7 mouse cellular contexts compared by ENCODE assay signal in the genomic region with DNA sequence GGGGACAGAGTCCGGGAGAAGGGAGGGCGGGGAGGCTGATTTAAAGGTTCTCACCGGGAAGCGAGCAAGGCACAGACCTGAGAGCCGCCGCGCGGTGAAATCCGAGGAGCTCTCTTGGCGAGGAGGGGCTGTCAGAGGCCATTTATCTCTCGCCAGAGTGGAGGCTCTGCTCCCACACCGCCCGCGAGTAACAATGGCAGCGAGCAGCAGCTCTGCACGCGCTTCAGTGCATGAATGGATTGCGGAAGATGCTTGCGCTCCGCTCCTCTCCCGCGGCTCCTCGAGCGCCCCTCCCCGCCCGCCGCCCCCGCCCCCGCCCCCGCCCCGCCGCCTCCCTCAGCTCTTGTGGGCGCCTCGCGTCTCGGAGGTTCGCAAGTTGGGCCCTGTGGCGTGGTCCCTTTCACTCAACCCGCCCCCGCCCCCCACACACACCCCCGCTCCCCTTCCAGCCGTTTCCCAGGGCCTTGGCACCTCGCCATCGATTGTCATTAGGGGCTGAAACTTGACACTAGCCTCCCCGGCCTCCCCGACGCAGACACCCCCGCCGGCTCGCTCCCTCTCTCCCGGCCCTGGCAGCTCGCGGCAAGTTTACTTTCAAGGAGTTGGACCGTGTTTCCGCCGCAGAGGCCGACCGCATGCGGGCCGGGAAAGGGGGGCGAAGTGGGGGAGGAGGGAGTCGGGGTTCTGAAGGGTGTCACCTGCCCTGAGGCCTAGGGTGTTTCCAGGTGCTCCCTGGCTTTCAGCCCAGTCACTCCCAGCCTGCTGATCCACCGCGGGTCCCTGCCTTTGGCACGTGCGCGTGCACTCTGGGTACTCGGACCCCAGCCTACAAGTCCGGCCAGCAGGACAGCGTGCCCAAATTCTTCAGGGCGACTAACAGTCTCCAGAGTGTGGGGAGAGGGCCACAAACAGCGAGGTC. TPM values are rescaled to one million over a fixed set of nuclear protein-coding genes. Genes with fewer than 3 reads are reported as not detected.
DNase-seq lines count a peak whose midpoint lies in the region; ATAC-seq and TF ChIP-seq lines count a peak whose summit lies in the region.

No protein-coding gene starts in this region.

- DNase-seq in B cell, adult 2 months: peak; percentile 59 to 63
- peak; percentile 68 to 72 for DNase-seq in heart, postnatal 14 days
- peak; percentile 77 for DNase-seq in limb, embryonic 14.5 days (ENCODE audit: low spot score)
- DNase-seq in midbrain, embryonic 14.5 days: peak; percentile 79
- peak; percentile 72 for DNase-seq in thymus, postnatal 14 days

- no peaks in the 10 kb centered on the region for H3K36me3 ChIP-seq in E14TG2a.4 (ENCODE audit: insufficient read depth, low read length)
- H3K36me3 ChIP-seq in embryonic facial prominence, embryonic 12.5 days: no peaks in the 10 kb centered on the region
- no peaks in the 10 kb centered on the region for H3K36me3 ChIP-seq in limb, embryonic 14.5 days (ENCODE audit: control insufficient read depth, insufficient read depth, low read length)
- no peaks in the 10 kb centered on the region for H3K36me3 ChIP-seq in midbrain, embryonic 14.5 days (ENCODE audit: control insufficient read depth, insufficient read depth, low read length)

- peaks cover 58% of the 10 kb centered on the region for H3K4me1 ChIP-seq in E14TG2a.4 (replicated peaks; ENCODE audit: low read depth, low read length)
- peaks cover 56% of the 10 kb centered on the region for H3K4me1 ChIP-seq in embryonic facial prominence, embryonic 12.5 days
- peaks cover 24% of the 10 kb centered on the region for H3K4me1 ChIP-seq in limb, embryonic 14.5 days (ENCODE audit: control insufficient read depth, insufficient read depth, low read length)
- H3K4me1 ChIP-seq in midbrain, embryonic 14.5 days (ENCODE audit: control insufficient read depth, insufficient read depth, low read length): peaks cover 16% of the 10 kb centered on the region; the same call in 1 of the 2 replicates

- H3K4me2 ChIP-seq in embryonic facial prominence, embryonic 12.5 days (replicated peaks): peak overlapping the region; percentile 59
- peak overlapping the region; percentile 59 for H3K4me2 ChIP-seq in limb, embryonic 14.5 days (replicated peaks; ENCODE audit: low read depth, low read length, severe bottlenecking)
- peak overlapping the region; percentile 61 for H3K4me2 ChIP-seq in midbrain, embryonic 14.5 days (ENCODE audit: low read length)

- peaks cover 73% of the 10 kb centered on the region for H3K27me3 ChIP-seq in E14TG2a.4 (ENCODE audit: insufficient read depth, low read length)
- peaks cover 80% of the 10 kb centered on the region for H3K27me3 ChIP-seq in embryonic facial prominence, embryonic 12.5 days
- peaks cover 36% of the 10 kb centered on the region for H3K27me3 ChIP-seq in limb, embryonic 14.5 days (ENCODE audit: control insufficient read depth, insufficient read depth, low read length)
- peaks cover 19% of the 10 kb centered on the region for H3K27me3 ChIP-seq in midbrain, embryonic 14.5 days (ENCODE audit: control insufficient read depth, insufficient read depth, low read length)

- TF ChIP-seq CTCF in E14TG2a.4 (conservative IDR thresholded peaks at IDR 0.05; ENCODE audit: low read length): no peak

- H3K4me3 ChIP-seq in E14TG2a.4 (replicated peaks; ENCODE audit: low read length): peak overlapping the region; percentile 75
- H3K4me3 ChIP-seq in embryonic facial prominence, embryonic 12.5 days: peak overlapping the region; percentile 53
- peak overlapping the region; percentile 56 for H3K4me3 ChIP-seq in limb, embryonic 14.5 days (replicated peaks; ENCODE audit: low read length)
- peak overlapping the region; percentile 53 for H3K4me3 ChIP-seq in midbrain, embryonic 14.5 days (replicated peaks; ENCODE audit: low read depth, low read length)

- H3K27ac ChIP-seq in embryonic facial prominence, embryonic 12.5 days: peak overlapping the region; percentile 96
- peak overlapping the region; percentile 72 for H3K27ac ChIP-seq in limb, embryonic 14.5 days (replicated peaks; ENCODE audit: low read depth, low read length)
- H3K27ac ChIP-seq in midbrain, embryonic 14.5 days (replicated peaks; ENCODE audit: low read depth, low read length): peak overlapping the region; percentile 91

- H3K9ac ChIP-seq in embryonic facial prominence, embryonic 12.5 days: peak overlapping the region; percentile 73
- H3K9ac ChIP-seq in limb, embryonic 14.5 days (ENCODE audit: low read depth, low read length, severe bottlenecking): peak overlapping the region; percentile 65
- peak overlapping the region; percentile 77 for H3K9ac ChIP-seq in midbrain, embryonic 14.5 days (replicated peaks; ENCODE audit: low read length)

- intact Hi-C loops in heart, postnatal 14 days (cut with DNase I): no loop called here

- under 1% methylated on average over 50 of the region's 72 CpGs for WGBS in embryonic facial prominence, embryonic 12.5 days
- WGBS in limb, embryonic 14.5 days: 8% methylated on average over 17 of the region's 72 CpGs
- WGBS in midbrain, embryonic 14.5 days: 3% methylated on average over 48 of the region's 72 CpGs

- H3K9me3 ChIP-seq in E14TG2a.4 (ENCODE audit: low read length): no peaks in the 10 kb centered on the region
- no peaks in the 10 kb centered on the region for H3K9me3 ChIP-seq in embryonic facial prominence, embryonic 12.5 days
- no peaks in the 10 kb centered on the region for H3K9me3 ChIP-seq in limb, embryonic 14.5 days (ENCODE audit: control insufficient read depth, low read length)
- no peaks in the 10 kb centered on the region for H3K9me3 ChIP-seq in midbrain, embryonic 14.5 days (ENCODE audit: control insufficient read depth, low read length)

- peak; percentile 73; the same call in 1 of the 2 replicates for TF ChIP-seq POLR2A in limb, embryonic 14.5 days (IDR thresholded peaks at IDR 0.05; ENCODE audit: borderline replicate concordance, extremely low read depth, insufficient read depth, insufficient read length)

- ATAC-seq in embryonic facial prominence, embryonic 12.5 days (ENCODE audit: insufficient number of reproducible peaks, insufficient read depth, low FRiP score, low TSS enrichment): peak; percentile 65
- peak; percentile 79 for ATAC-seq in limb, embryonic 14.5 days (ENCODE audit: low FRiP score, low read depth)
- ATAC-seq in midbrain, embryonic 14.5 days (ENCODE audit: low FRiP score, low TSS enrichment): peak; percentile 61

RNA-seq across cellular contexts. Expression of a gene that starts 31.7 kb away (rescaled TPM):
- polyA plus RNA-seq in embryonic facial prominence, embryonic 12.5 days (2016; fragmentation: Nextera tagmentation; extraction: Ambion mirVana): 20.6 TPM in 2 replicates
- 10 to 100 TPM; 24.4 to 25.8 TPM for total RNA-seq in heart, postnatal 14 days (2021)
- 20.0 and 22.5 TPM in 2 replicates for polyA plus RNA-seq in limb, embryonic 14.5 days (2012; rRNA removed)
- 17.0 and 18.1 TPM in 2 replicates for polyA plus RNA-seq in limb, embryonic 14.5 days (2014; fragmentation: Nextera tagmentation; extraction: Ambion mirVana)
- polyA plus RNA-seq in midbrain, embryonic 14.5 days (2014; fragmentation: Nextera tagmentation; extraction: Ambion mirVana): 20.8 and 26.6 TPM in 2 replicates

Comparison
In these comparisons a context has a peak if more than half of its experiments do, and no peak if none do; other contexts are left out.
1. Peak in every context shown above with its lines: DNase-seq, ATAC-seq, H3K4me3 ChIP-seq and H3K27ac ChIP-seq.